Mouse (Mus musculus): ENCODE results near the gene Gabrg3. TPM values are rescaled to one million over a fixed set of nuclear protein-coding genes. Genes with fewer than 3 reads are reported as not detected.

Gene Gabrg3
- polyA plus RNA-seq, 1 experiment from 2014 or later, result 2.8 TPM

GRCm38 (mm10) chr7:56997713-56998624 lies 389.0 kb downstream of the Gabrg3 start:
- H3K27me3 ChIP-seq, result no peaks in the 10 kb centered on the region
- 87% methylated on average over 2 of the region's 2 CpGs for WGBS
- no peak overlapping the region for H3K9ac ChIP-seq
- H3K36me3 ChIP-seq, result no peaks in the 10 kb centered on the region
- no peaks in the 10 kb centered on the region for H3K9me3 ChIP-seq
- H3K4me3 ChIP-seq, result no peak overlapping the region
- no peak for ATAC-seq (ENCODE audit: low read depth)
- H3K4me2 ChIP-seq, result no peak overlapping the region
- H3K4me1 ChIP-seq (replicated peaks), result no peaks in the 10 kb centered on the region
- no peak overlapping the region for H3K27ac ChIP-seq (replicated peaks)

- ATAC-seq (ENCODE audit: low read depth), result no peak; the same call in 1 of the 2 replicates
- no peak overlapping the region for H3K27ac ChIP-seq (replicated peaks)
- WGBS, result 58% methylated on average over 1 of the region's 2 CpGs
- no peak overlapping the region for H3K4me2 ChIP-seq
- H3K27me3 ChIP-seq, result no peaks in the 10 kb centered on the region
- H3K36me3 ChIP-seq, result no peaks in the 10 kb centered on the region
- no peak overlapping the region for H3K4me3 ChIP-seq
- H3K9ac ChIP-seq, result no peak overlapping the region
- H3K9me3 ChIP-seq, result no peaks in the 10 kb centered on the region
- H3K4me1 ChIP-seq (replicated peaks), result no peaks in the 10 kb centered on the region
These were observed 440.6 kb downstream of the Gabrg3 start for GRCm38 (mm10) chr7:56946398-56946797.

GRCm38 (mm10) chr7:56941606-56942005 lies 445.4 kb downstream of the Gabrg3 start:
- Histone ChIP-seq H3K36me3 (no peaks in the 10 kb centered on the region), H3K4me1 (replicated peaks) (no peaks in the 10 kb centered on the region), H3K4me3 (no peak overlapping the region), H3K9ac (no peak overlapping the region), H3K27ac (replicated peaks) (no peak overlapping the region), H3K4me2 (no peak overlapping the region), H3K9me3 (no peaks in the 10 kb centered on the region), H3K27me3 (no peaks in the 10 kb centered on the region)
- 83% methylated on average over 2 of the region's 2 CpGs for WGBS
- no peak for ATAC-seq (ENCODE audit: low read depth)

- Histone ChIP-seq H3K9me3 (no peaks in the 10 kb centered on the region), H3K4me1 (replicated peaks) (no peaks in the 10 kb centered on the region), H3K36me3 (no peaks in the 10 kb centered on the region), H3K4me3 (no peak overlapping the region), H3K9ac (no peak overlapping the region), H3K27me3 (no peaks in the 10 kb centered on the region), H3K4me2 (no peak overlapping the region), H3K27ac (replicated peaks) (no peak overlapping the region)
- ATAC-seq (ENCODE audit: low read depth), result no peak
- WGBS, result 76% methylated on average over 5 of the region's 5 CpGs
These were observed 449.0 kb downstream of the Gabrg3 start for GRCm38 (mm10) chr7:56938020-56938419.

- H3K9ac ChIP-seq, result no peak overlapping the region
- no peaks in the 10 kb centered on the region for H3K27me3 ChIP-seq
- H3K9me3 ChIP-seq, result no peaks in the 10 kb centered on the region
- no peak for ATAC-seq (ENCODE audit: low read depth)
- H3K4me3 ChIP-seq, result no peak overlapping the region
- no peaks in the 10 kb centered on the region for H3K36me3 ChIP-seq
- 37% methylated on average over 1 of the region's 1 CpGs for WGBS
- H3K4me2 ChIP-seq, result no peak overlapping the region
- no peaks in the 10 kb centered on the region for H3K4me1 ChIP-seq (replicated peaks)
- no peak overlapping the region for H3K27ac ChIP-seq (replicated peaks)
These were observed 467.5 kb downstream of the Gabrg3 start for GRCm38 (mm10) chr7:56919499-56919898.

GRCm38 (mm10) chr7:56914862-56915261 lies 472.1 kb downstream of the Gabrg3 start:
- ATAC-seq (ENCODE audit: low read depth), result no peak
- H3K9ac ChIP-seq, result no peak overlapping the region
- 32% methylated on average over 2 of the region's 2 CpGs for WGBS
- H3K4me1 ChIP-seq (replicated peaks), result no peaks in the 10 kb centered on the region
- no peaks in the 10 kb centered on the region for H3K36me3 ChIP-seq
- H3K9me3 ChIP-seq, result no peaks in the 10 kb centered on the region
- H3K4me3 ChIP-seq, result no peak overlapping the region
- no peak overlapping the region for H3K4me2 ChIP-seq
- no peak overlapping the region for H3K27ac ChIP-seq (replicated peaks)
- no peaks in the 10 kb centered on the region for H3K27me3 ChIP-seq

GRCm38 (mm10) chr7:56899762-56900161 lies 487.2 kb downstream of the Gabrg3 start:
- no peaks in the 10 kb centered on the region for H3K27me3 ChIP-seq
- no peak overlapping the region for H3K4me3 ChIP-seq
- H3K36me3 ChIP-seq, result no peaks in the 10 kb centered on the region
- H3K4me2 ChIP-seq, result no peak overlapping the region
- H3K9ac ChIP-seq, result no peak overlapping the region
- H3K9me3 ChIP-seq, result no peaks in the 10 kb centered on the region
- no peak; the same call in 1 of the 2 replicates for ATAC-seq (ENCODE audit: low read depth)
- no peak overlapping the region for H3K27ac ChIP-seq (replicated peaks)
- 56% methylated on average over 4 of the region's 4 CpGs for WGBS
- no peaks in the 10 kb centered on the region for H3K4me1 ChIP-seq (replicated peaks)

GRCm38 (mm10) chr7:56867314-56868075 lies 519.5 kb downstream of the Gabrg3 start:
- H3K27ac ChIP-seq (replicated peaks), result no peak overlapping the region
- H3K4me2 ChIP-seq, result no peak overlapping the region
- no peaks in the 10 kb centered on the region for H3K27me3 ChIP-seq
- H3K9ac ChIP-seq, result no peak overlapping the region
- WGBS, result 87% methylated on average over 1 of the region's 1 CpGs
- peaks cover 7% of the 10 kb centered on the region for H3K9me3 ChIP-seq
- H3K36me3 ChIP-seq, result no peaks in the 10 kb centered on the region
- no peak for ATAC-seq (ENCODE audit: low read depth)
- no peaks in the 10 kb centered on the region for H3K4me1 ChIP-seq (replicated peaks)
- no peak overlapping the region for H3K4me3 ChIP-seq

- WGBS, result 86% methylated on average over 5 of the region's 5 CpGs
- H3K9ac ChIP-seq, result no peak overlapping the region
- no peak overlapping the region for H3K4me2 ChIP-seq
These were observed 543.4 kb downstream of the Gabrg3 start for GRCm38 (mm10) chr7:56843565-56843964.

GRCm38 (mm10) chr7:56825446-56825845 lies 561.5 kb downstream of the Gabrg3 start:
- no peak for ATAC-seq (ENCODE audit: low read depth)
- H3K9ac ChIP-seq, result no peak overlapping the region

More at GRCm38 (mm10) chr7:56843565-56843964, 543.4 kb downstream of the Gabrg3 start:
- H3K9me3 ChIP-seq, result no peaks in the 10 kb centered on the region
- H3K27me3 ChIP-seq, result no peaks in the 10 kb centered on the region
- H3K36me3 ChIP-seq, result no peaks in the 10 kb centered on the region
- no peak overlapping the region for H3K27ac ChIP-seq (replicated peaks)
- ATAC-seq (ENCODE audit: low read depth), result no peak
- H3K4me1 ChIP-seq (replicated peaks), result no peaks in the 10 kb centered on the region
- H3K4me3 ChIP-seq, result no peak overlapping the region

GRCm38 (mm10) chr7:56801841-56802240 lies 585.1 kb downstream of the Gabrg3 start:
- WGBS, result 85% methylated on average over 1 of the region's 1 CpGs

More at GRCm38 (mm10) chr7:56825446-56825845, 561.5 kb downstream of the Gabrg3 start:
- Histone ChIP-seq H3K27me3 (no peaks in the 10 kb centered on the region), H3K4me3 (no peak overlapping the region), H3K9me3 (no peaks in the 10 kb centered on the region), H3K4me1 (replicated peaks) (no peaks in the 10 kb centered on the region), H3K36me3 (no peaks in the 10 kb centered on the region), H3K4me2 (no peak overlapping the region), H3K27ac (replicated peaks) (no peak overlapping the region)
- WGBS, result 85% methylated on average over 6 of the region's 6 CpGs

GRCm38 (mm10) chr7:56779122-56779521 lies 607.9 kb downstream of the Gabrg3 start:
- no peaks in the 10 kb centered on the region for H3K27me3 ChIP-seq
- ATAC-seq (ENCODE audit: low read depth), result no peak
- no peak overlapping the region for H3K9ac ChIP-seq
- WGBS, result 85% methylated on average over 1 of the region's 1 CpGs
- no peaks in the 10 kb centered on the region for H3K4me1 ChIP-seq (replicated peaks)
- H3K4me2 ChIP-seq, result no peak overlapping the region
- H3K9me3 ChIP-seq, result no peaks in the 10 kb centered on the region
- no peak overlapping the region for H3K27ac ChIP-seq (replicated peaks)
- no peaks in the 10 kb centered on the region for H3K36me3 ChIP-seq
- H3K4me3 ChIP-seq, result no peak overlapping the region

More at GRCm38 (mm10) chr7:56801841-56802240, 585.1 kb downstream of the Gabrg3 start:
- no peaks in the 10 kb centered on the region for H3K27me3 ChIP-seq
- no peak overlapping the region for H3K27ac ChIP-seq (replicated peaks)
- H3K4me1 ChIP-seq (replicated peaks), result no peaks in the 10 kb centered on the region
- H3K36me3 ChIP-seq, result no peaks in the 10 kb centered on the region
- no peak overlapping the region for H3K4me3 ChIP-seq
- no peaks in the 10 kb centered on the region for H3K9me3 ChIP-seq
- ATAC-seq (ENCODE audit: low read depth), result no peak
- H3K9ac ChIP-seq, result no peak overlapping the region
- no peak overlapping the region for H3K4me2 ChIP-seq
